8 mouse cellular contexts compared by ENCODE assay signal in genomic region chr3:52101401-52101976, GRCm38 (mm10). TPM values are rescaled to one million over a fixed set of nuclear protein-coding genes. Genes with fewer than 3 reads are reported as not detected.
DNase-seq lines count a peak whose midpoint lies in the region; ATAC-seq lines count a peak whose summit lies in the region.

No protein-coding gene starts in this region.

- no peaks in the 10 kb centered on the region for H3K36me3 ChIP-seq in kidney, embryonic 15.5 days
- H3K36me3 ChIP-seq in hindbrain, embryonic 14.5 days (replicated peaks; ENCODE audit: control insufficient read depth, insufficient read depth), result no peaks in the 10 kb centered on the region
- H3K36me3 ChIP-seq in midbrain, embryonic 10.5 days, result peaks cover 9% of the 10 kb centered on the region

- no peak for ATAC-seq in kidney, embryonic 15.5 days (replicated peaks; ENCODE audit: low FRiP score)
- ATAC-seq in hindbrain, embryonic 14.5 days (ENCODE audit: low FRiP score), result peak; percentile 53

- no peaks in the 10 kb centered on the region for H3K9me3 ChIP-seq in kidney, embryonic 15.5 days (replicated peaks)
- H3K9me3 ChIP-seq in hindbrain, embryonic 14.5 days (ENCODE audit: control insufficient read depth, low read length), result no peaks in the 10 kb centered on the region
- 0 out of 2 replicates have a peak, but pooled peaks cover under 1% of the 10 kb centered on the region for H3K9me3 ChIP-seq in midbrain, embryonic 10.5 days (replicated peaks)

- 2% methylated on average over 14 of the region's 14 CpGs for WGBS in kidney, embryonic 15.5 days
- WGBS in hindbrain, embryonic 14.5 days, result 3% methylated on average over 14 of the region's 14 CpGs
- under 1% methylated on average over 14 of the region's 14 CpGs for WGBS in midbrain, embryonic 10.5 days

- DNase-seq in kidney, adult 18-20 months, result no peak
- peak; percentile 7 for DNase-seq in c-Kit-positive CD71-positive TER-119-negative erythroid progenitor cells, embryonic 14.5 days (ENCODE audit: low read depth)
- DNase-seq in hindbrain, embryonic 14.5 days (ENCODE audit: low spot score), result no peak
- DNase-seq in midbrain, embryonic 10.5 days (ENCODE audit: low spot score), result no peak
- DNase-seq in left cerebral cortex, postnatal 25 days (ENCODE audit: low spot score in 2 of 2), result no peak
- DNase-seq in cerebellum, postnatal 10 days, result no peak
- no peak for DNase-seq in urinary bladder, postnatal 4 days (ENCODE audit: low spot score in 2 of 2)

- H3K4me3 ChIP-seq in kidney, embryonic 15.5 days (replicated peaks), result peak overlapping the region; percentile 73
- H3K4me3 ChIP-seq in hindbrain, embryonic 14.5 days (replicated peaks; ENCODE audit: low read length), result peak overlapping the region; percentile 85
- peak overlapping the region; percentile 91 for H3K4me3 ChIP-seq in midbrain, embryonic 10.5 days

- peak overlapping the region; percentile 76 for H3K9ac ChIP-seq in kidney, embryonic 15.5 days
- peak overlapping the region; percentile 89 for H3K9ac ChIP-seq in hindbrain, embryonic 14.5 days

- peak overlapping the region; percentile 99 for H3K27ac ChIP-seq in kidney, embryonic 15.5 days
- peak overlapping the region; percentile 99 for H3K27ac ChIP-seq in hindbrain, embryonic 14.5 days
- peak overlapping the region; percentile 99 for H3K27ac ChIP-seq in midbrain, embryonic 10.5 days (replicated peaks)

- H3K4me1 ChIP-seq in kidney, embryonic 15.5 days, result peaks cover 34% of the 10 kb centered on the region
- peaks cover 5% of the 10 kb centered on the region for H3K4me1 ChIP-seq in hindbrain, embryonic 14.5 days (replicated peaks; ENCODE audit: control insufficient read depth, insufficient read depth, low read length)
- H3K4me1 ChIP-seq in midbrain, embryonic 10.5 days, result peaks cover 40% of the 10 kb centered on the region

- peak overlapping the region; percentile 89 for H3K4me2 ChIP-seq in kidney, embryonic 15.5 days
- H3K4me2 ChIP-seq in hindbrain, embryonic 14.5 days (replicated peaks), result peak overlapping the region; percentile 86

- intact Hi-C loops in left cerebral cortex, postnatal 25 days (cut with DNase I), result loop anchor here (5.0 to 10.0 kb wide), 6 partner anchors 74 to 399 kb away; no protein-coding TSS in a partner anchor

- no peaks in the 10 kb centered on the region for H3K27me3 ChIP-seq in kidney, embryonic 15.5 days
- no peaks in the 10 kb centered on the region for H3K27me3 ChIP-seq in hindbrain, embryonic 14.5 days (ENCODE audit: control insufficient read depth, insufficient read depth, low read length)
- no peaks in the 10 kb centered on the region for H3K27me3 ChIP-seq in midbrain, embryonic 10.5 days (ENCODE audit: low read depth, poor library complexity, severe bottlenecking)

RNA-seq across cellular contexts. Expression of gene Maml3, which starts 3.4 kb away (rescaled TPM):
- polyA plus RNA-seq in kidney, embryonic 15.5 days (2015; fragmentation: Nextera tagmentation; extraction: Ambion mirVana), result 6.2 and 7.8 TPM in 2 replicates
- 6.6 and 8.0 TPM in 2 replicates for polyA plus RNA-seq in hindbrain, embryonic 14.5 days (2014; fragmentation: Nextera tagmentation; extraction: Ambion mirVana)
- 5.4 and 6.8 TPM in 2 replicates for polyA plus RNA-seq in midbrain, embryonic 10.5 days (2016; fragmentation: Nextera tagmentation; extraction: Ambion mirVana)
- total RNA-seq in left cerebral cortex, postnatal 25 days (2021), result 10 to 100 TPM in 1 of 2 experiments, 1 to 10 TPM in 1; 9.9 to 10.1 TPM
